Mouse (Mus musculus) intestine, postnatal 0 days (tissue): ENCODE results near the gene Alyref. TPM values are rescaled to one million over a fixed set of nuclear protein-coding genes. Genes with fewer than 3 reads are reported as not detected.

Source experiments
- ATAC-seq: fragments of 200-750 bp; cut with Nextera tagmentation; 2 replicates; pipeline ENCODE4 v1.8.0; 2017; ENCODE audit warnings: mild to moderate bottlenecking, moderate TSS enrichment, moderate library complexity
- H3K27ac ChIP-seq: fragments of 300-500 bp; sonication (generic); 2 replicates; pipeline ENCODE4 v1.5.1; 2014; ENCODE audit warnings: mild to moderate bottlenecking, low read depth, low read length, moderate library complexity
- H3K27me3 ChIP-seq: fragments of 300-500 bp; sonication (generic); replicated peaks from 2 replicates; pipeline ENCODE4 v1.6.1; 2014; ENCODE audit warnings: low read length, mixed read lengths; ENCODE audit not compliant: control insufficient read depth, insufficient read depth
- H3K36me3 ChIP-seq: fragments of 300-500 bp; sonication (generic); 2 replicates; pipeline ENCODE4 v1.6.1; 2014; ENCODE audit warnings: mild to moderate bottlenecking, moderate library complexity; ENCODE audit not compliant: control insufficient read depth, insufficient read depth
- H3K4me1 ChIP-seq: fragments of 300-500 bp; sonication (generic); replicated peaks from 2 replicates; pipeline ENCODE4 v1.6.1; 2014; ENCODE audit warnings: antibody characterized with exemption, low read length, mixed read lengths; ENCODE audit not compliant: control insufficient read depth, insufficient read depth
- H3K4me2 ChIP-seq: fragments of 300-500 bp; sonication (generic); replicated peaks from 2 replicates; pipeline ENCODE4 v1.6.1; 2014; ENCODE audit warnings: low read depth, mild to moderate bottlenecking, moderate library complexity
- H3K4me3 ChIP-seq: fragments of 300-500 bp; sonication (generic); 2 replicates; pipeline ENCODE4 v1.5.1; 2014; ENCODE audit warnings: low read depth, low read length
- H3K9ac ChIP-seq: fragments of 300-500 bp; sonication (generic); 2 replicates; pipeline ENCODE4 v1.6.1; 2014; ENCODE audit warnings: mild to moderate bottlenecking, low read depth, low read length
- H3K9me3 ChIP-seq: fragments of 300-500 bp; sonication (generic); 2 replicates; pipeline ENCODE4 v1.6.1; 2016; ENCODE audit warnings: mixed run types; ENCODE audit not compliant: control insufficient read depth
- CTCF ChIP-seq: sonication (generic); IDR thresholded peaks from 2 replicates; pipeline ENCODE4 v1.5.1; 2016; ENCODE audit warnings: low read depth, mild to moderate bottlenecking, control low read depth, antibody characterized with exemption, moderate library complexity
- WGBS: fragments of 180-500 bp; shearing (Covaris S2); extraction: QIAGEN DNeasy Blood & Tissue Kit; methylation state at CpG from one replicate; pipeline ENCODE4 v1.1.7; 2014; 5-methylcytosine and 5-hydroxymethylcytosine counted together
- polyA plus RNA-seq: library from polyadenylated mRNA; unstranded; fragments of >200 nt; fragmentation: Nextera tagmentation; extraction: Ambion mirVana; gene quantifications from 2 replicates; pipeline ENCODE4 v1.2.1, GENCODE M21; 2015

Gene Alyref
- polyA plus RNA-seq, 1 experiment from 2014 or later = 226 TPM

DNA sequence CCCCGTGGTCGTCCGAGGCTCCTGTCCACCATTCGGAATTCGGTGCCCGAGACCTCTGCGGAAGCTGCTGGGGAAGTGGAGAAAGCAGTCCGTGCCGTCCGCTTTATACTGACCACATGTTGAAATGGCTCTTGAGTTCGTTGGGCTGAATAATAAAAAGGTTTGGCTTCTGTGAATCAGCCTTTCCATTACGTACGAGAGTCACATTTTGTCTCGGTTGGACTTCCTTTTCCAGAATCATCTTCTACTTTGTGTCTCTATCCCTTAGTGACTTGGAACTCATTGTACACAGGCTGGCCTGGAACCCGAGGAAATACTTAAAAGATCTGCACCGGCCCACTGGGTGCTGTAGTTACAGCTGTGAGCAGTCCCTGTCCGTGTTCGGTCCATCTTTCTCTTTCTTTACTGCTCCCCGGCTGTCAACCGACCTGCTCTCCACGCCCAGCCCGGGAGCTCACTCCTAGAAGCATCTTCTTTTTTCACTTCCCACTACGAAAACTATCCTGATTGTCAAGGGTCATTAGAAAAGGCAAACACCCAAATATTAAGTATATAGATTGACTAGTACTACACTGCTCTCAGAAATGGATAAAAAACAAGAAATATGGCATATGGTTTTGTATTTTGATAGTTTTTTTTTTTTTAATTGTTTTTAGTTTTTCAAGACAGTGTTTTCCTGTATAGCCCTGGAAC lies 24.4 kb downstream of the Alyref start:
- Histone ChIP-seq H3K4me2 (peak overlapping the region; percentile 80), H3K9ac (peak overlapping the region; percentile 81), H3K4me3 (peak overlapping the region; percentile 92), H3K27ac (peak overlapping the region; percentile 97), H3K4me1 (peaks cover 10% of the 10 kb centered on the region; the same call in 1 of the 2 replicates), H3K9me3 (no peaks in the 10 kb centered on the region), H3K36me3 (peaks cover 37% of the 10 kb centered on the region), H3K27me3 (no peaks in the 10 kb centered on the region)
- no peak for TF ChIP-seq CTCF
- under 1% methylated on average over 23 of the region's 23 CpGs for WGBS
- ATAC-seq = no peak

DNA sequence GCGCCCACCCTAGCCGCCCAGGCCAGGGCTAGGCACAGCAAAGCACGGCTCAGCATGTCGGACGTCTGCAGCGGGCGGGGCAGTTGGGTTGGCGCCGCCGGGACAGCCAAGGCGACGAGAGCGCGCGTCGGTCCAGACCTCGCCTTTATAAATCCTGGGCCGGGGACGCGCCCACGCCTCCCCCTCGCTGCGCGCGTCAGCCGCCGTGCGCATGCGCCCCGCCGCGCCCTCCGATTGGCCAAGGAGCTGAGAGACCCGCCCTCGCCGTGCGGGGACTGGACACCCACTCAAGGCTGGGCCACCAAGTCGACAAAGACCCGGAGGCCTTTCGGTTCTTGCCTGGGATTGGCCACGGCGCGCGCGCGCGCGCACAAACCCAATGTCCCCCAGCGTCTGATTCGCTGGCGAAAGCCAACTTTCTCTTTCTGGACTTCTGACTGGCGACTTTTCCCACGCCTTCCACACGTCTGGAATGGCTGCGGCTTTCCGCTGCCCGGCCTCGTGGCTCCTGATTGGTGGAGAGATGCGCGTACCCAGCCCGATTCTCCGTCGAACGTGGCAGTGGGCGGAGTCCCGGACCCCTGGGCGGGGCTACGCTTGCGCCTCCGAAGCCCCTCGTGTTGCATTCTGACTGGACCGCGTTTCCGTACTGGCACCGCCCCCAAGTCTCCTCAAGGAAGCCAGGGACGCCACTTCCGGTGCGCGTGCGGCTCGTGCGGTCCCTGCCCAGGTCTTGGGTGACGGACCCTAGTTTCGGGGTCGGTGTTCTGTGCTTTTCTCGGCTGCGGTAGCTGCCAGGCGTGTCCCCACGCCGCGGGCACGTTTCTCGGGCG lies 25.2 kb downstream of the Alyref start, which contains the start of gene P4hb:
P4hb (minus strand) TSS at position 502 of the 833 bp plus-strand sequence.
- no peak for TF ChIP-seq CTCF
- Histone ChIP-seq H3K9ac (peak within 1 kb of the TSS; percentile 98), H3K4me2 (peak within 1 kb of the TSS; percentile 80), H3K9me3 (no peaks in the 10 kb centered on the region), H3K4me1 (peaks cover 14% of the 10 kb centered on the region; the same call in 1 of the 2 replicates), H3K27ac (peak within 1 kb of the TSS; percentile 97), H3K4me3 (peak within 1 kb of the TSS; percentile 92), H3K27me3 (no peaks in the 10 kb centered on the region), H3K36me3 (peaks cover 37% of the 10 kb centered on the region)
- WGBS = under 1% methylated on average over 93 of the region's 94 CpGs
- ATAC-seq = peak; percentile 92

DNA sequence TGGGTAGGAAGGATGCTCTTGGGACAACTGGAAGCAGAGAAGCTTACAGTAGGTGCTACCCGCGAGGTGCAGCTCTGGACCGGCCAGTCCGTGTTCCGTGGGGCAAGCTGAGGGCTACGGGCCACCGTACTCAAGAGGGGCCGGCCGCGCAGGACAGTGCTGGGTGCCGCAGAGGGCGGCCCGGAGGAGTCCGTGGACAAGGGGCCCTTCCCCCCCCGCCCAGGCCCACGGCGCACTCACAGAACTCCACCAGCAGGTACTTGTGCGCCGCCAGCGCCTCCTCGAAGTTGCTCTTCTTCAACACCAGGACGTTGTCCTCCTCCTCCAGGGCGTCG lies 25.8 kb downstream of the Alyref start:
- Histone ChIP-seq H3K9me3 (no peaks in the 10 kb centered on the region), H3K4me2 (peak overlapping the region; percentile 69), H3K4me3 (peak overlapping the region; percentile 92), H3K27me3 (no peaks in the 10 kb centered on the region), H3K36me3 (peaks cover 37% of the 10 kb centered on the region), H3K4me1 (peaks cover 15% of the 10 kb centered on the region; the same call in 1 of the 2 replicates), H3K9ac (peak overlapping the region; percentile 98), H3K27ac (peak overlapping the region; percentile 97)
- TF ChIP-seq CTCF = peak; percentile 16; the same call in 1 of the 2 replicates
- peak; percentile 1 for ATAC-seq
- 1% methylated on average over 21 of the region's 24 CpGs for WGBS

DNA sequence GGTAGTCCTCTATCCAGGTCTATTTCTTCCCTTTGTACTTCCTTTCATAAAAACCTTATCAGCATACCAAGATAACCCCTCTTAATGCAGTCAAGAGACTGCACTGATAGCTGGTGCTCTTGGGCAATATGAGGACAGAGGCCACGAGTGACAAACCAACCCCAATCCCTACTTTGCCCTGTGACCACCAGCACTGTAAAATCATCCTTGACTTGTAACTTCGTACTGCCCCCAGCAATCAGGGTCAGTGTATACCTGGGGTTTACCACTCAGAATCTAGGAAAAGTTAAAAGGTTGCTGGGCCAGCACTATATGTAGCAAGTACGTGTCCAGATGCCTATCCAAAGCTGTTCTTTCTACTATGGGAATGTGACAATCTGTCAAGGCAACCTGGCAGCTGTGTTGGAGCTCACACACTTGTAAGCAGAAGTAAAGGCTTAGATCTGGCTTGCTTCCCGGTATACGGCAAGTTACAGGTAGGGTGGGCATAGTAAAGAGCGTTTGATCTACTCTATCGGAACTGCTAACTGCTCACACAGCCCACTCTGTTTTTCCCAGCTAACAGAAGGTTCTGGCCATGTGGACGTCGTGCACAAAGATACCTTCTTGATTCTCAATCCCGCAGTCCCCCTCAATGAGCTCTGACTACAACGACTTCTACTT lies 26.3 kb downstream of the Alyref start:
- peak; percentile 9 for ATAC-seq
- H3K4me2 ChIP-seq = peak overlapping the region; percentile 69
- peak overlapping the region; percentile 98 for H3K9ac ChIP-seq
- no peaks in the 10 kb centered on the region for H3K9me3 ChIP-seq
- no peak for TF ChIP-seq CTCF
- WGBS = 4% methylated on average over 11 of the region's 11 CpGs
- H3K27ac ChIP-seq = peak overlapping the region; percentile 97
- peak overlapping the region; percentile 92 for H3K4me3 ChIP-seq
- H3K36me3 ChIP-seq = peaks cover 42% of the 10 kb centered on the region
- no peaks in the 10 kb centered on the region for H3K27me3 ChIP-seq
- peaks cover 11% of the 10 kb centered on the region; the same call in 1 of the 2 replicates for H3K4me1 ChIP-seq

DNA sequence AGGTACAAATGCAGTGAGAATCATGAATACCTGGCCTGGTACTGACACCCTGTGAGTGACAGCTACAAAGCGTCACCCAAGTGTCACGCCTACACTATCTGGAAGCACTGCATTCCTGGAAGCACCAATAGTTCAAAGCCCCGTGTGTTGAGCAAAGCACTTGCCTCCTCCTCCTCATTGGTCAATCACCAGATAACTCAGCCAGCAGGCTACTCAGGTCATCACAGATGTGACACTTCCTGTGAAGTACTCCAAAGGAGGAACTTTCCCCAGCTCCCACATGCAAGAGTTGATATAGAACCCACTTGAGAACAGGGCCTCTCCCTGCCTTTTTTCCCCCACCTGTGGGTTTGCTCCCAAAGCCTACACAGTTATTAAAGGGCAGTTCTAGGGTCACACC lies 27.0 kb downstream of the Alyref start:
- 0 out of 2 replicates have a peak, but pooled peaks cover 8% of the 10 kb centered on the region for H3K4me1 ChIP-seq
- peak; percentile 6; the same call in 1 of the 2 replicates for ATAC-seq
- TF ChIP-seq CTCF = no peak
- H3K27me3 ChIP-seq = no peaks in the 10 kb centered on the region
- peak overlapping the region; percentile 92 for H3K4me3 ChIP-seq
- peak overlapping the region; percentile 83 for H3K27ac ChIP-seq
- H3K9me3 ChIP-seq = no peaks in the 10 kb centered on the region
- 56% methylated on average over 3 of the region's 3 CpGs for WGBS
- H3K36me3 ChIP-seq = peaks cover 50% of the 10 kb centered on the region
- peak overlapping the region; percentile 69 for H3K4me2 ChIP-seq
- peak overlapping the region; percentile 98 for H3K9ac ChIP-seq
